Comparison of ENCODE assay signal across 20 mouse cellular contexts in genomic region chr1:155408577-155408966, GRCm38 (mm10). TPM values are rescaled to one million over a fixed set of nuclear protein-coding genes. Genes with fewer than 3 reads are reported as not detected.
A peak's percentile ranks its signal among the peaks of the same experiment; 100 is the strongest.
DNase-seq lines count a peak whose midpoint lies in the region; ATAC-seq and TF ChIP-seq lines count a peak whose summit lies in the region.
"Had no signal": no experiment of that assay in that cellular context is flagged by ENCODE, and none has a peak within 500 bp of the region (broad histone marks: within the 10 kb centered on the region; RNA-seq: fewer than 3 reads in every experiment).

No protein-coding gene starts in this region.

- peaks cover 30% of the 10 kb centered on the region for H3K36me3 ChIP-seq in erythroblast, embryonic 14.5 days (ENCODE audit: control insufficient read depth)
- no peaks in the 10 kb centered on the region; the same call in 1 of the 2 replicates for H3K36me3 ChIP-seq in liver, adult 2 months (ENCODE audit: control insufficient read depth, insufficient read depth, low read length)
- peaks cover 9% of the 10 kb centered on the region for H3K36me3 ChIP-seq in liver, embryonic 12.5 days
- no peaks in the 10 kb centered on the region for H3K36me3 ChIP-seq in hindbrain, embryonic 14.5 days (replicated peaks; ENCODE audit: control insufficient read depth, insufficient read depth)
- H3K36me3 ChIP-seq: embryonic facial prominence, embryonic 12.5 days had no signal

- WGBS in liver, adult 2 months: 62% methylated on average over 2 of the region's 2 CpGs
- 46% methylated on average over 2 of the region's 2 CpGs for WGBS in liver, embryonic 12.5 days (ENCODE audit: insufficient replicate concordance)
- 87% methylated on average over 2 of the region's 2 CpGs for WGBS in hindbrain, embryonic 14.5 days

- H3K27ac ChIP-seq in liver, adult 2 months (replicated peaks; ENCODE audit: insufficient read depth, low read depth, low read length): no peak overlapping the region
- peak overlapping the region; percentile 92 for H3K27ac ChIP-seq in liver, embryonic 12.5 days
- H3K27ac ChIP-seq in hindbrain, embryonic 14.5 days: no peak overlapping the region
- H3K27ac ChIP-seq: embryonic facial prominence, embryonic 12.5 days; gastrocnemius, adult 2 months; hindbrain, postnatal 0 days; macrophage had no signal

- peaks cover 71% of the 10 kb centered on the region for H3K4me1 ChIP-seq in erythroblast, embryonic 14.5 days (ENCODE audit: control insufficient read depth)
- H3K4me1 ChIP-seq in liver, adult 2 months (ENCODE audit: control insufficient read depth, insufficient read depth, low read length): peaks cover 2% of the 10 kb centered on the region; the same call in 1 of the 2 replicates
- peaks cover 68% of the 10 kb centered on the region for H3K4me1 ChIP-seq in liver, embryonic 12.5 days
- peaks cover 3% of the 10 kb centered on the region; the same call in 1 of the 2 replicates for H3K4me1 ChIP-seq in hindbrain, embryonic 14.5 days (replicated peaks; ENCODE audit: control insufficient read depth, insufficient read depth, low read length)
- H3K4me1 ChIP-seq: embryonic facial prominence, embryonic 12.5 days had no signal

- ATAC-seq in erythroblast, adult 5-6 weeks (replicated peaks; ENCODE audit: low FRiP score, poor library complexity, severe bottlenecking): no peak
- peak; percentile 33; the same call in 1 of the 2 replicates for ATAC-seq in liver, embryonic 12.5 days
- ATAC-seq in hindbrain, embryonic 14.5 days (ENCODE audit: low FRiP score): no peak
- ATAC-seq: forebrain, embryonic 14.5 days; hindbrain, postnatal 0 days; intestine, embryonic 16.5 days had no signal

- peaks cover 18% of the 10 kb centered on the region; the same call in 1 of the 2 replicates for H3K79me2 ChIP-seq in liver, adult 2 months (ENCODE audit: control insufficient read depth, insufficient read depth, low read length)

- peaks cover 5% of the 10 kb centered on the region for H3K9me3 ChIP-seq in erythroblast, embryonic 14.5 days (ENCODE audit: control insufficient read depth, low read length)
- no peaks in the 10 kb centered on the region for H3K9me3 ChIP-seq in liver, embryonic 12.5 days (replicated peaks)
- H3K9me3 ChIP-seq in hindbrain, embryonic 14.5 days (ENCODE audit: control insufficient read depth, low read length): no peaks in the 10 kb centered on the region
- H3K9me3 ChIP-seq: embryonic facial prominence, embryonic 12.5 days had no signal

- no peak overlapping the region for H3K9ac ChIP-seq in liver, adult 2 months (ENCODE audit: low read depth, low read length)
- peak overlapping the region; percentile 47 for H3K9ac ChIP-seq in liver, embryonic 12.5 days
- H3K9ac ChIP-seq in hindbrain, embryonic 14.5 days: no peak overlapping the region
- H3K9ac ChIP-seq: embryonic facial prominence, embryonic 12.5 days had no signal

- TF ChIP-seq CTCF in liver, adult 2 months (IDR thresholded peaks at IDR 0.05; ENCODE audit: low read depth, low read length): no peak

- TF ChIP-seq POLR2A in liver, adult 2 months (IDR thresholded peaks at IDR 0.05; ENCODE audit: extremely low read depth, insufficient read depth, low read length): no peak

- peak overlapping the region; percentile 41 for H3K4me3 ChIP-seq in erythroblast, embryonic 14.5 days (replicated peaks)
- H3K4me3 ChIP-seq in liver, adult 2 months (ENCODE audit: insufficient read depth, low read depth, low read length): no peak overlapping the region
- H3K4me3 ChIP-seq in liver, embryonic 12.5 days: no peak overlapping the region
- no peak overlapping the region for H3K4me3 ChIP-seq in hindbrain, embryonic 14.5 days (replicated peaks; ENCODE audit: low read length)
- H3K4me3 ChIP-seq: embryonic facial prominence, embryonic 12.5 days; gastrocnemius, adult 2 months had no signal

- H3K27me3 ChIP-seq in erythroblast, embryonic 14.5 days (ENCODE audit: control insufficient read depth): no peaks in the 10 kb centered on the region
- no peaks in the 10 kb centered on the region for H3K27me3 ChIP-seq in liver, adult 2 months (ENCODE audit: control insufficient read depth, insufficient read depth, low read length)
- H3K27me3 ChIP-seq in liver, embryonic 12.5 days (replicated peaks): no peaks in the 10 kb centered on the region
- H3K27me3 ChIP-seq in hindbrain, embryonic 14.5 days (ENCODE audit: control insufficient read depth, insufficient read depth, low read length): no peaks in the 10 kb centered on the region
- H3K27me3 ChIP-seq: embryonic facial prominence, embryonic 12.5 days had no signal

- peak; percentile 28 for DNase-seq in liver, adult 2 months (ENCODE audit: extremely low read depth, low read depth, low spot score)
- DNase-seq in liver: no peak
- DNase-seq in cerebellum, postnatal 36 days: no peak
- DNase-seq in hindbrain, embryonic 14.5 days (ENCODE audit: low spot score): no peak
- DNase-seq: adrenal gland, adult 8-10 months; cerebellum, adult 18-20 months; cerebellum, postnatal 14 days; gastrocnemius, adult 2 months; thymus, adult 2 months; thymus, postnatal 4 days had no signal

- peak overlapping the region; percentile 54 for H3K4me2 ChIP-seq in liver, embryonic 12.5 days
- no peak overlapping the region for H3K4me2 ChIP-seq in hindbrain, embryonic 14.5 days (replicated peaks)
- H3K4me2 ChIP-seq: embryonic facial prominence, embryonic 12.5 days; heart, embryonic 11.5 days; midbrain, embryonic 11.5 days had no signal

RNA-seq across cellular contexts. Expression of gene Xpr1, which starts 8.6 kb away (rescaled TPM):
- polyA plus RNA-seq in erythroblast, embryonic 14.5 days (2012): 0.12 and 0.19 TPM in 2 replicates
- 14.4 and 24.2 TPM in 2 replicates for total RNA-seq in erythroblast, adult 5-6 weeks (2015; ENCODE audit: low replicate concordance)
- 10.3 and 10.6 TPM in 2 replicates for total RNA-seq in erythroblast, adult 5-6 weeks (2017; ENCODE audit: low replicate concordance)
- total RNA-seq in liver, adult 2 months (2014; rRNA removed): 15.8 and 17.1 TPM in 2 replicates
- 5.4 and 6.3 TPM in 2 replicates for polyA plus RNA-seq in liver, adult 2 months (2012; rRNA removed)
- polyA plus RNA-seq in liver, embryonic 12.5 days (2016; fragmentation: Nextera tagmentation; extraction: Ambion mirVana): 6.7 and 6.9 TPM in 2 replicates
- polyA plus RNA-seq in hindbrain, embryonic 14.5 days (2014; fragmentation: Nextera tagmentation; extraction: Ambion mirVana): 38.7 and 40.7 TPM in 2 replicates
